Mouse (Mus musculus) myocyte (in vitro differentiated cells): ENCODE data around the gene Rusc2.

Experiments used
- CEBPB ChIP-seq: IDR thresholded peaks from 2 replicates; pipeline ENCODE4 v1.6.1; 2011; ENCODE audit warnings: mild to moderate bottlenecking, moderate library complexity; ENCODE audit not compliant: poor library complexity, insufficient read depth, severe bottlenecking
- MYOG ChIP-seq, 3 experiments: IDR thresholded peaks; one replicate each; pipeline ENCODE4 v1.6.1; 2011; ENCODE audit warnings: control low read depth in 2 of 3, low read depth in 2 of 3, mild to moderate bottlenecking in 2 of 3; ENCODE audit not compliant: insufficient read length in 2 of 3, control insufficient read depth in 1 of 3, insufficient read depth in 1 of 3
- POLR2A ChIP-seq: IDR thresholded peaks from one replicate; pipeline ENCODE4 v1.6.1; 2011; ENCODE audit warnings: low read depth, mild to moderate bottlenecking, control low read depth, moderate library complexity; ENCODE audit not compliant: insufficient read length
- USF1 ChIP-seq: IDR thresholded peaks from one replicate; pipeline ENCODE4 v1.6.1; 2011; ENCODE audit warnings: low read depth, mild to moderate bottlenecking, control low read depth, moderate library complexity

GRCm38 (mm10) chr4:43382155-43383020, 609 bp downstream of the Rusc2 start:
- no peak for TF ChIP-seq USF1
- TF ChIP-seq POLR2A, result no peak
- no peak for TF ChIP-seq CEBPB
- peak in 1 of 3 experiments; percentile 11 for TF ChIP-seq MYOG (IDR thresholded peaks at IDR 0.05; ENCODE audit: control insufficient read depth in 1 of 3, insufficient read depth in 1 of 3, insufficient read length in 2 of 3, low read depth in 2 of 3)
